Mouse (Mus musculus): ENCODE measurements at regions not wholly inside any gene's neighbourhood (a gene's known extent, or its start where the extent isn't known, plus 50 kb on each side); places are given as distances from the start of the nearest gene placed in this dataset.
A peak's percentile ranks its signal among the peaks of the same experiment; 100 is the strongest.

GRCm38 (mm10) chr4:92833835-92834234, 501.5 kb downstream of the Tusc1 start:
- no peak for DNase-seq (ENCODE audit: low spot score in 2 of 2)
- intact Hi-C loops (cut with DNase I), result no loop called here

DNA sequence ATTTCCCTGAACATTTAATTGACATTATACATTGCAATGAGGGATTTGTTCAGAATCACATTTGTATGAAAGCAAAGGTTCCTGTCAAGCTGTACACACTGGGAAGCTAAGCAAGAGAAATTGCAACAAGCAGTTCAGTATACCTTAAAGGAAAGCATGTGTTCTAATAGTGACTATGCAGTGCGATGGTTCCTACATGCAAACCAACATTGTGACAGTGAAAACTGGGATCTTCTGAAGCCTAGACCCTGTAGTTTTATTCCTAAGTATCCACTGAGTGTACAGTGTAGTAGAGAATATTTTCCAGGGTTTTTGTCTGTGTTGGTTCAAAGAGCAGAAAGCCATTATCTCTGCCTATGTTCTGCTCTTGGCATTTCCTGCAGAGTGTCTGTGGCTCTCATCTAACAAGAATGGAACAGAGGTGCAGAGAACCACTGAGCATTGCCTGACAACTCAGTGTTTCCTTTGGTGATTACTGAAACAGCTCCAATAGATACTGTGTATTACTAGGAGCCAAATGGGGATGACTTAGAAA, 504.1 kb downstream of the Tusc1 start:
- intact Hi-C loops (cut with DNase I), result no loop called here
- DNase-seq (ENCODE audit: low spot score in 2 of 2), result no peak

- DNase-seq (ENCODE audit: low spot score in 2 of 2), result no peak
- intact Hi-C loops (cut with DNase I), result no loop called here
These were observed 507.5 kb downstream of the Tusc1 start for GRCm38 (mm10) chr4:92827831-92828230.

DNA sequence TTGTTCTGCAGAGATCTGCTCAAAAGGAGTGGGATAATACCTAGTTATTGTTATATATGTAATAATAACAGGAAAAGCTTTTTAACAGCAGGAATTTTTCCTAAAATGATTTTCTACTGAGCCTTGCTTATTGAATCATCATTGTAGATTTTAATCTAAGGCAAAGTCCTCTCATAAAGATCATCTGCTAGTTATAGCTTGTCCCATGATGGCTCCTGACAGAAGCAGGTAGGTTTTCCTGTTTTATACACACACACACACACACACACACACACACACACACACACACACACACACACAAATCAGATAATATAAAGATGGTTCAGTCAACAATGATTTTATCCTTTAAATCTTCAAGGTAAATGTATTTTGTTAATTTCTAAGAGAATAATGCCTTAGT, 507.9 kb downstream of the Tusc1 start:
- intact Hi-C loops (cut with DNase I), result no loop called here

DNA sequence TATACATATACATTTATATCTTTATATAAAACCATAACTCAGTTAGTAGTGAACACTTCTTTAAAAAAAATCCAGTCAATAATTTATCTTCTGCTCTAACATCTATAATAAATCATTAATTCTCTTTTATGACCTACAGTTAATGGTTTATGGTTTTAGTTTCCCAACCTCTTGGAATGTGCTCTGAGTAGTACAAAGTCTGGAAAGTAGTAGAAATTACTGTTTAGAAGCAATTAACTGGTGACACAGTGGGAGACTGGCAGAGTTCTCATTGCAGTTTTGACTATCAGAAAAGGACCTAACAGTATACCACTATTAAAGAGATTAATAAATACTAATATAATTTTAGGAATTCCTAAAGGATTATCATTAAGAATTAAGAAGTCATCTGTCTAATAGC, 508.3 kb downstream of the Tusc1 start:
- intact Hi-C loops (cut with DNase I), result no loop called here
- no peak for DNase-seq (ENCODE audit: low spot score in 2 of 2)

More for the DNA sequence above, 507.9 kb downstream of the Tusc1 start:
- DNase-seq (ENCODE audit: low spot score in 2 of 2), result no peak

GRCm38 (mm10) chr4:92788157-92788556, 547.2 kb downstream of the Tusc1 start:
- no peak for DNase-seq (ENCODE audit: low spot score in 2 of 2)
- intact Hi-C loops (cut with DNase I), result no loop called here

DNA sequence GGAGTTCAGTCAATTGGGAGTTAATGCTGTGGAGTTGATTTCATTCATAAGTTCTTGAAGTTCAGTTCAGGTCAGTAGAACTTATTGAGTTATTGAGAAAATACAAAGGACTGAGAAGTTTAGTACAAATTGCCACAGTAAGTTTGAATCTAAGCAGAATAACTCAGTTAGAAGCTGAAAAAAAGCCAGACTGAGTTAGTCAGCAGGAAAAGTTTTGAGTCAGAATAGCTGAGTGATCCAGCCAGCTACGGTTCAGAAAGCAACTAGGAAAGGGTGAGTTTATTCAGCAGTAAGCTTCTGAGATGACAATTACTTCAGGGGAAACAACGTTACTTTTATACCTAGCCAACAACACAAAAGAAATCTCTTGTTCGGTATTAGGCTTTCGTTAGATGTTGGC, 557.2 kb downstream of the Tusc1 start:
- intact Hi-C loops (cut with DNase I), result no loop called here
- DNase-seq (ENCODE audit: low spot score in 2 of 2), result no peak

GRCm38 (mm10) chr4:92748070-92748469, 556.5 kb upstream of the Gm12666 start:
- intact Hi-C loops (cut with DNase I), result no loop called here
- DNase-seq (ENCODE audit: low spot score in 2 of 2), result peak in 1 of 2 experiments; percentile 6

- intact Hi-C loops (cut with DNase I), result no loop called here
- no peak for DNase-seq (ENCODE audit: low spot score in 2 of 2)
These were observed 554.7 kb upstream of the Gm12666 start for GRCm38 (mm10) chr4:92746233-92746632.

DNA sequence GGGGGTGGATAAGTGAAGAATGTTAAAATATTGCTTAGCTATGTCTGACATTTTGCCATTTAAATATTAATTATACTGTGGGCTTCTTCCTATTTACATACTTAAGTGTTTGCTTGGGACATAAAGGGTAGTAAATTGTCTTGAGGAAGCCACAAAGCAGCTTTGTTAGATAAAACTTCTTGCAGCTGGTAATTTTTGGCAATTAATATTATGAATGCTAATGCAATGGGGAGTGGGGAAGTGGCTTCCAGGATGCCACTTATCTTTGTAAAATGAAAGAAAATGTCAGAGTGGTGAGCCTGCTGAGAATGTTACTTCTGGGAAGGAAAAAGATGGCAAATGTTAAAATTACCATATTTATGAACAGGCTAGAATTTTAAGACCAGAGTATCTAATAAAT, 511.2 kb upstream of the Gm12666 start:
- DNase-seq (ENCODE audit: low spot score in 2 of 2), result no peak
- intact Hi-C loops (cut with DNase I), result no loop called here

All from left cerebral cortex, postnatal 25 days (tissue).